Mouse (Mus musculus) ES-CJ7 (cell line): Measurements from ENCODE around the gene Glg1.
"Not testable (repeated sequence)": the region's sequence is repeated elsewhere in the genome, so short reads cannot be mapped to it uniquely, and the experiment has no call there.

ENCODE experiments used
- DNase-seq: peaks from one replicate; pipeline ENCODE4 v3.0.0; 2011; ENCODE audit warnings: low read depth, low spot score

The Glg1 gene

GRCm38 (mm10) chr8:111252487-111253112 lies 6.4 kb downstream of the Glg1 start:
- no peak for DNase-seq

GRCm38 (mm10) chr8:111250111-111250510 lies 8.9 kb downstream of the Glg1 start:
- no peak for DNase-seq

- DNase-seq: no peak
These were observed 10.9 kb downstream of the Glg1 start for GRCm38 (mm10) chr8:111248136-111248535.

GRCm38 (mm10) chr8:111246864-111247263 lies 12.2 kb downstream of the Glg1 start:
- DNase-seq: not testable (repeated sequence)

GRCm38 (mm10) chr8:111246287-111246830 lies 12.7 kb downstream of the Glg1 start:
- DNase-seq: no peak

- DNase-seq: no peak
These were observed 21.7 kb downstream of the Glg1 start for GRCm38 (mm10) chr8:111237301-111237700.

- DNase-seq: no peak
These were observed 25.3 kb downstream of the Glg1 start for GRCm38 (mm10) chr8:111233730-111234129.

- DNase-seq: no peak
These were observed 34.9 kb downstream of the Glg1 start for GRCm38 (mm10) chr8:111224153-111224552.

GRCm38 (mm10) chr8:111218107-111218506 lies 40.9 kb downstream of the Glg1 start:
- DNase-seq: no peak

GRCm38 (mm10) chr8:111213406-111213805 lies 45.6 kb downstream of the Glg1 start:
- no peak for DNase-seq

GRCm38 (mm10) chr8:111211180-111211579 lies 47.8 kb downstream of the Glg1 start:
- DNase-seq: no peak

GRCm38 (mm10) chr8:111209874-111210273 lies 49.1 kb downstream of the Glg1 start:
- DNase-seq: peak; percentile 25

GRCm38 (mm10) chr8:111206321-111206720 lies 52.7 kb downstream of the Glg1 start:
- DNase-seq: no peak

GRCm38 (mm10) chr8:111205033-111205432 lies 54.0 kb downstream of the Glg1 start:
- no peak for DNase-seq

GRCm38 (mm10) chr8:111203341-111203740 lies 55.7 kb downstream of the Glg1 start:
- DNase-seq: no peak

GRCm38 (mm10) chr8:111197966-111198365 lies 61.0 kb downstream of the Glg1 start:
- no peak for DNase-seq

GRCm38 (mm10) chr8:111196181-111196580 lies 62.8 kb downstream of the Glg1 start:
- DNase-seq: no peak

GRCm38 (mm10) chr8:111188594-111189211 lies 70.3 kb downstream of the Glg1 start:
- no peak for DNase-seq

- no peak for DNase-seq
These were observed 71.5 kb downstream of the Glg1 start for GRCm38 (mm10) chr8:111187470-111187869.

- no peak for DNase-seq
These were observed 73.5 kb downstream of the Glg1 start for GRCm38 (mm10) chr8:111185472-111185947.

GRCm38 (mm10) chr8:111171661-111172060 lies 87.4 kb downstream of the Glg1 start:
- DNase-seq: no peak

- peak; percentile 75 for DNase-seq
These were observed 101.4 kb downstream of the Glg1 start for GRCm38 (mm10) chr8:111157617-111158016.
